Mouse (Mus musculus): ENCODE measurements around the gene Me1. TPM values are rescaled to one million over a fixed set of nuclear protein-coding genes. Genes with fewer than 3 reads are reported as not detected.

Me1 gene
- polyA plus RNA-seq, 1 experiment from 2014 or later: 40.8 TPM

Other genes with a start within 250 kb of the Me1 start
- 7.0 and 7.4 TPM in 2 replicates for gene Ube2cbp, start 231.0 kb downstream of the Me1 start, polyA plus RNA-seq (2015; fragmentation: Nextera tagmentation; extraction: Ambion mirVana)
- gene Dop1a, start 228.8 kb downstream of the Me1 start, polyA plus RNA-seq (2015; fragmentation: Nextera tagmentation; extraction: Ambion mirVana): 28.7 and 30.5 TPM in 2 replicates
- 36.1 and 39.8 TPM in 2 replicates for gene Pgm3, start 124.1 kb downstream of the Me1 start, polyA plus RNA-seq (2015; fragmentation: Nextera tagmentation; extraction: Ambion mirVana)
- gene Rwdd2a, start 124.0 kb downstream of the Me1 start, polyA plus RNA-seq (2015; fragmentation: Nextera tagmentation; extraction: Ambion mirVana): 37.2 and 48.9 TPM in 2 replicates
- 8.4 and 9.3 TPM in 2 replicates for gene Prss35, start 47.7 kb upstream of the Me1 start, polyA plus RNA-seq (2015; fragmentation: Nextera tagmentation; extraction: Ambion mirVana)
- gene Snap91, start 184.7 kb upstream of the Me1 start, polyA plus RNA-seq (2015; fragmentation: Nextera tagmentation; extraction: Ambion mirVana): 168 and 197 TPM in 2 replicates